ENCODE assay signal across 7 mouse cellular contexts in the genomic region with DNA sequence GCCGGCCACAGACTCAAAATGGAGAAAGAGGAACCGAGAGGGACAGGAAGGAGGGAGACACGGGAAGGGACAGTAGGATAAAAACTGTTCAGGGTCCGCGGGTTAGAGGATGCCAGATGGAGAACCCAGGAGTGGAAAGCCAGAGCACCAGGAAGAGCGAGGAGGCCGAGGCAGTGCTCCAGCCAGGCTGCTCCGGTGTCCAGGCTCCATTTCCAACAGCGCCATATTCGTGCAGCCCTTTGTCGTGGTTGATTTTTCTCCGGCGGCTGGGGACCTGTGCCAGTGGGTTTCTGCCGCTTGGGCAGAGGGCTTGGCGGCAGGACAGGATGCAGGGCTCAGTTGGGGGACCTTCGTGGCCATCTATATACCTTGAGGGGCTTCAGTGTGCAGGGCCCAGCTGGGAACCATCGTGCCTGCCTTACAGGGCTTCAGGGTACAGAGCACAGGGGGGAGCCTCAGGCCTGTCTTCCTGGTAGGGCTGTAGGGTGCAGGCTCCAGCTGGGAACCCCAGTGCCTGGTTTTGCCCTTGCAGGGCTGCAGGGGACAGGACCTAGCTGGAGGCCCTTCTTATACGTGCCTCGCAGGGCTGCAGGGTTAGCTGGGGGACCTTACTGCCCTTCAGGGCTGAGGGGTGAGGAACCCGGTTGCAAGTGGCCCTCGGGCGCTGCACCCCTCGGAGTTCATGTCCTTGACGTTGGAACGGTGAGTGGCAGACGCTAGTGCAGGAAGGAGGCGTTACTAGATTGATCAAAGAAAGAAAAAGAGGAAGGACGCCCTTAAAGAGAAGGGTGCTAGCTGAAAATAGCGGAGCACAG.
DNase-seq lines count a peak whose midpoint lies in the region; ATAC-seq and TF ChIP-seq lines count a peak whose summit lies in the region.

No protein-coding gene starts in this region.

- H3K4me3 ChIP-seq in intestine, embryonic 16.5 days (ENCODE audit: low read length) = peak overlapping the region; percentile 54
- peak overlapping the region; percentile 47 for H3K4me3 ChIP-seq in limb, embryonic 10.5 days
- H3K4me3 ChIP-seq in midbrain, embryonic 10.5 days = peak overlapping the region; percentile 55
- peak overlapping the region; percentile 71 for H3K4me3 ChIP-seq in spleen, adult 2 months (ENCODE audit: extremely low read depth, insufficient read depth, insufficient read length)

- ATAC-seq in intestine, embryonic 16.5 days = peak; percentile 85

- no peak overlapping the region for H3K27ac ChIP-seq in intestine, embryonic 16.5 days (ENCODE audit: low read length)
- H3K27ac ChIP-seq in limb, embryonic 10.5 days = peak overlapping the region; percentile 61
- H3K27ac ChIP-seq in midbrain, embryonic 10.5 days (replicated peaks) = peak overlapping the region; percentile 74
- peak overlapping the region; percentile 71 for H3K27ac ChIP-seq in spleen, adult 2 months (ENCODE audit: insufficient read depth, low read length)

- peak overlapping the region; percentile 53 for H3K9ac ChIP-seq in intestine, embryonic 16.5 days (ENCODE audit: low read depth, low read length)

- H3K4me2 ChIP-seq in intestine, embryonic 16.5 days (ENCODE audit: low read depth, low read length) = peak overlapping the region; percentile 92

- no peak for TF ChIP-seq CTCF in spleen, adult 2 months (IDR thresholded peaks at IDR 0.05; ENCODE audit: extremely low read depth, insufficient read depth, insufficient read length, insufficient replicate concordance)

- 2% methylated on average over 29 of the region's 29 CpGs for WGBS in intestine, embryonic 16.5 days
- WGBS in limb, embryonic 10.5 days = under 1% methylated on average over 29 of the region's 29 CpGs
- WGBS in midbrain, embryonic 10.5 days = under 1% methylated on average over 29 of the region's 29 CpGs
- whole genome bisulfite sequencing in spleen, adult 2 months = under 1% methylated on average over 29 of the region's 29 CpGs

- peaks cover 10% of the 10 kb centered on the region for H3K4me1 ChIP-seq in intestine, embryonic 16.5 days (ENCODE audit: control insufficient read depth, insufficient read depth, low read length)
- H3K4me1 ChIP-seq in limb, embryonic 10.5 days = peaks cover 24% of the 10 kb centered on the region
- peaks cover 27% of the 10 kb centered on the region for H3K4me1 ChIP-seq in midbrain, embryonic 10.5 days
- H3K4me1 ChIP-seq in spleen, adult 2 months (ENCODE audit: control insufficient read depth, insufficient read depth, insufficient read length) = peaks cover 3% of the 10 kb centered on the region

- DNase-seq in adrenal gland, postnatal 10 days = peak; percentile 29
- peak; percentile 60 for DNase-seq in embryo, embryonic 11 days
- DNase-seq in heart, adult 11 months = peak; percentile 95
- peak; percentile 69 for DNase-seq in limb, embryonic 10.5 days (ENCODE audit: low spot score)
- DNase-seq in midbrain, embryonic 10.5 days (ENCODE audit: low spot score) = peak; percentile 68
- DNase-seq in spleen, adult 2 months (ENCODE audit: low read depth in 1 of 2, low spot score in 2 of 2) = peak in 1 of 2 experiments; percentile 50

- no peaks in the 10 kb centered on the region for H3K36me3 ChIP-seq in intestine, embryonic 16.5 days (ENCODE audit: control insufficient read depth, insufficient read depth, low read length)
- no peaks in the 10 kb centered on the region for H3K36me3 ChIP-seq in limb, embryonic 10.5 days
- no peaks in the 10 kb centered on the region for H3K36me3 ChIP-seq in midbrain, embryonic 10.5 days
- H3K36me3 ChIP-seq in spleen, adult 2 months (ENCODE audit: control insufficient read depth, insufficient read depth, low read length) = no peaks in the 10 kb centered on the region

- peaks cover 19% of the 10 kb centered on the region for H3K27me3 ChIP-seq in intestine, embryonic 16.5 days (replicated peaks; ENCODE audit: control insufficient read depth, insufficient read depth, low read length)
- peaks cover 94% of the 10 kb centered on the region for H3K27me3 ChIP-seq in limb, embryonic 10.5 days (ENCODE audit: low read depth, poor library complexity, severe bottlenecking)
- H3K27me3 ChIP-seq in midbrain, embryonic 10.5 days (ENCODE audit: low read depth, poor library complexity, severe bottlenecking) = peaks cover 97% of the 10 kb centered on the region
- H3K27me3 ChIP-seq in spleen, adult 2 months (ENCODE audit: control insufficient read depth, insufficient read depth, low read length) = no peaks in the 10 kb centered on the region

- TF ChIP-seq POLR2A in spleen, adult 2 months (IDR thresholded peaks at IDR 0.05; ENCODE audit: low read depth, low read length) = no peak; the same call in 1 of the 2 replicates

- H3K9me3 ChIP-seq in intestine, embryonic 16.5 days (ENCODE audit: control insufficient read depth, low read length) = no peaks in the 10 kb centered on the region
- H3K9me3 ChIP-seq in limb, embryonic 10.5 days (replicated peaks) = no peaks in the 10 kb centered on the region
- no peaks in the 10 kb centered on the region for H3K9me3 ChIP-seq in midbrain, embryonic 10.5 days (replicated peaks)
